Mouse (Mus musculus) liver, embryonic 15.5 days (tissue): ENCODE data around the gene Zfp809. TPM values are rescaled to one million over a fixed set of nuclear protein-coding genes. Genes with fewer than 3 reads are reported as not detected.

Experiments used
- ATAC-seq: fragments of 200-750 bp; cut with Nextera tagmentation; 2 replicates; pipeline ENCODE4 v1.8.0; 2017; ENCODE audit warnings: moderate number of reproducible peaks, mild to moderate bottlenecking, moderate library complexity; ENCODE audit not compliant: insufficient read depth
- H3K27ac ChIP-seq: fragments of 300-500 bp; sonication (generic); replicated peaks from 2 replicates; pipeline ENCODE4 v1.5.1; 2015; ENCODE audit warnings: mild to moderate bottlenecking, inconsistent platforms
- H3K27me3 ChIP-seq: fragments of 300-500 bp; sonication (generic); 2 replicates; pipeline ENCODE4 v1.6.1; 2015; ENCODE audit warnings: mild to moderate bottlenecking, inconsistent platforms
- H3K36me3 ChIP-seq: fragments of 300-500 bp; sonication (generic); replicated peaks from 2 replicates; pipeline ENCODE4 v1.6.1; 2015; ENCODE audit warnings: moderate library complexity, mild to moderate bottlenecking, inconsistent platforms
- H3K4me1 ChIP-seq: fragments of 300-500 bp; sonication (generic); replicated peaks from 2 replicates; pipeline ENCODE4 v1.6.1; 2015; ENCODE audit warnings: inconsistent platforms
- H3K4me2 ChIP-seq: fragments of 300-500 bp; sonication (generic); 2 replicates; pipeline ENCODE4 v1.6.1; 2015; ENCODE audit warnings: moderate library complexity, mild to moderate bottlenecking, inconsistent platforms
- H3K4me3 ChIP-seq: fragments of 300-500 bp; sonication (generic); replicated peaks from 2 replicates; pipeline ENCODE4 v1.5.1; 2015; ENCODE audit warnings: mild to moderate bottlenecking, inconsistent platforms
- H3K9ac ChIP-seq: fragments of 300-500 bp; sonication (generic); 2 replicates; pipeline ENCODE4 v1.6.1; 2015; ENCODE audit warnings: moderate library complexity, mild to moderate bottlenecking, inconsistent platforms
- H3K9me3 ChIP-seq: fragments of 300-500 bp; sonication (generic); replicated peaks from 2 replicates; pipeline ENCODE4 v1.6.1; 2016; ENCODE audit warnings: inconsistent platforms
- WGBS: fragments of 180-500 bp; shearing (Covaris S2); methylation state at CpG from one replicate; pipeline ENCODE4 v1.1.7; 2015; ENCODE audit warnings: mixed read lengths; ENCODE audit not compliant: insufficient replicate concordance; 5-methylcytosine and 5-hydroxymethylcytosine counted together
- polyA plus RNA-seq: library from polyadenylated mRNA; unstranded; fragments of >200 nt; fragmentation: Nextera tagmentation; extraction: Ambion mirVana; gene quantifications from 2 replicates; pipeline ENCODE4 v1.2.1, GENCODE M21; 2015

Gene Zfp809
- polyA plus RNA-seq, 1 experiment from 2014 or later: 7.4 TPM

DNA sequence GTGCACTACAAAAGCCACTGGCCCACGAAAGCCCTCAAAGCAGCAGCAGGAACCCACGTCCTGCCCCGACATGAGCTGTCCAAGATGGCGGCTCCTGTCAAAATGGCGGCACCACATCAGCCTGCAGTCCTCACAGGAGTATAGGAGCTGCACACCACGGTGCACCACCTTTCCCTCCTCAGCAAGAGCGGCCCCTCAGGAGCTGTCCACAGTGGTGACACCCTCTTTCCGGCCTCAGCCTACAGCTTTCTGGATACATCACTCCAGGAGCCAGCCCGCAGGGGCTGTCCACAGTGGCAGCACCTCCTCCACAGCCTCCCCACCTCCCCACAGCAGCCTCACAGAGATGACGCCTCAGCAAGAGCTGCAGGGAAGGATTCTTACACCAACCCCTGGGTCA, 37.1 kb downstream of the Zfp809 start:
- peaks cover 17% of the 10 kb centered on the region for H3K4me1 ChIP-seq
- no peak overlapping the region for H3K9ac ChIP-seq
- no peaks in the 10 kb centered on the region for H3K9me3 ChIP-seq
- no peaks in the 10 kb centered on the region for H3K27me3 ChIP-seq
- H3K27ac ChIP-seq: no peak overlapping the region
- no peak overlapping the region for H3K4me2 ChIP-seq
- no peaks in the 10 kb centered on the region for H3K36me3 ChIP-seq
- no peak overlapping the region for H3K4me3 ChIP-seq
- 79% methylated on average over 10 of the region's 10 CpGs for WGBS
- no peak for ATAC-seq

DNA sequence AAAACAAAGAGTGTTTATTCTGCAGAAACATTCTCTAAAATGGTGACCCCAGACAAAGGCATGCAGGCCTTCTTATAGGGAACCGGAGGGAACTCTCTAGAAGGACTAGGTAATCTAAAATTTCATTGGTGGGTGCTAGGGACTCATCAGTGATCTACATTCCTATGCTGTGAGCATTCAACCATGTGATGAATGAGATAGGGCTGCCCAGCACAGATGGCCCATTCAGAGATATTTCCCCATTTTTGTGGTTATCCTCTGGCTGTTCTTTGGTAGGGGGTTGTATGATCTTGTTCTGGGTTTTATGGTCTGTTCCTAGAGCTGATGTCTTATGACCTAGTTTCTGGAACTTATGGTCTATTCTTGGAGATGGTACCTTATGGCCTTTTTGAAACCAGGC, 43.4 kb downstream of the Zfp809 start:
- no peaks in the 10 kb centered on the region for H3K27me3 ChIP-seq
- H3K36me3 ChIP-seq: no peaks in the 10 kb centered on the region
- H3K4me3 ChIP-seq: no peak overlapping the region
- no peaks in the 10 kb centered on the region for H3K4me1 ChIP-seq
- no peak for ATAC-seq
- H3K4me2 ChIP-seq: no peak overlapping the region
- no peaks in the 10 kb centered on the region for H3K9me3 ChIP-seq
- no peak overlapping the region for H3K27ac ChIP-seq
- no peak overlapping the region for H3K9ac ChIP-seq
- WGBS: 76% methylated on average over 1 of the region's 1 CpGs

- no peak for ATAC-seq
- 85% methylated on average over 4 of the region's 4 CpGs for WGBS
Measured at GRCm38 (mm10) chr9:22278733-22279132, 53.2 kb downstream of the Zfp809 start.

More at GRCm38 (mm10) chr9:22278733-22279132, 53.2 kb downstream of the Zfp809 start:
- Histone ChIP-seq H3K27ac (no peak overlapping the region), H3K27me3 (no peaks in the 10 kb centered on the region), H3K36me3 (peaks cover 68% of the 10 kb centered on the region), H3K9ac (no peak overlapping the region), H3K4me1 (no peaks in the 10 kb centered on the region), H3K4me2 (no peak overlapping the region), H3K4me3 (no peak overlapping the region), H3K9me3 (peaks cover 23% of the 10 kb centered on the region)

Other genes starting within 250 kb of the Zfp809 start
- 0.10 and 0.13 TPM in 2 replicates for gene Rgl3, start 236.3 kb upstream of the Zfp809 start, polyA plus RNA-seq
- gene Ccdc151, start 223.1 kb upstream of the Zfp809 start, polyA plus RNA-seq: not detected in 2 replicates
- 50.6 and 57.5 TPM in 2 replicates for gene Prkcsh, start 222.9 kb upstream of the Zfp809 start, polyA plus RNA-seq
- 0.02 and 0.05 TPM in 2 replicates for gene Elavl3, start 173.7 kb upstream of the Zfp809 start, polyA plus RNA-seq
- not detected in 2 replicates for gene Gm49318, start 154.5 kb upstream of the Zfp809 start, polyA plus RNA-seq
- 4.9 and 6.6 TPM in 2 replicates for gene Zfp653, start 154.3 kb upstream of the Zfp809 start, polyA plus RNA-seq
- gene Ecsit, start 140.3 kb upstream of the Zfp809 start, polyA plus RNA-seq: 21.9 and 26.2 TPM in 2 replicates
- gene Cnn1, start 126.5 kb upstream of the Zfp809 start, polyA plus RNA-seq: 0.96 and 1.4 TPM in 2 replicates
- 88.8 and 89.4 TPM in 2 replicates for gene Elof1, start 108.5 kb upstream of the Zfp809 start, polyA plus RNA-seq
- gene Acp5, start 90.0 kb upstream of the Zfp809 start, polyA plus RNA-seq: 221 and 246 TPM in 2 replicates
- gene Pigyl, start 68.9 kb upstream of the Zfp809 start, polyA plus RNA-seq: 29.4 and 35.6 TPM in 2 replicates
- gene Zfp872, start 37.6 kb upstream of the Zfp809 start, polyA plus RNA-seq: 0.02 and 0.03 TPM in 2 replicates
- 1.2 and 1.4 TPM in 2 replicates for gene Zfp599, start 34.2 kb downstream of the Zfp809 start, polyA plus RNA-seq
- 2.5 and 2.7 TPM in 2 replicates for gene Zfp810, start 81.9 kb downstream of the Zfp809 start, polyA plus RNA-seq
- gene Anln, start 163.5 kb downstream of the Zfp809 start, polyA plus RNA-seq: 25.8 and 27.1 TPM in 2 replicates
- 1.8 and 2.0 TPM in 2 replicates for gene 9530077C05Rik, start 185.8 kb downstream of the Zfp809 start, polyA plus RNA-seq
- gene Gm17545, start 228.6 kb downstream of the Zfp809 start, polyA plus RNA-seq: not detected in 2 replicates
- gene Rp9, start 244.0 kb downstream of the Zfp809 start, polyA plus RNA-seq: 29.1 and 30.3 TPM in 2 replicates